Mouse (Mus musculus) activated CD4-positive, CD25-positive, alpha-beta regulatory T cell, adult 4 months (primary cell): Measurements from ENCODE around the gene Acer3. TPM values are rescaled to one million over a fixed set of nuclear protein-coding genes. Genes with fewer than 3 reads are reported as not detected.

Experiments used
- ATAC-seq: one replicate; pipeline ENCODE4 v1.8.0; 2017
- polyA plus RNA-seq, 2 experiments: library from polyadenylated mRNA; unstranded; fragments of 100-300 nt; shearing (Covaris generic); gene quantifications; one replicate each; pipeline ENCODE4 v1.2.1; 2017

Acer3 gene
- polyA plus RNA-seq = 10 to 100 TPM; 12.7 to 13.0 TPM

DNA sequence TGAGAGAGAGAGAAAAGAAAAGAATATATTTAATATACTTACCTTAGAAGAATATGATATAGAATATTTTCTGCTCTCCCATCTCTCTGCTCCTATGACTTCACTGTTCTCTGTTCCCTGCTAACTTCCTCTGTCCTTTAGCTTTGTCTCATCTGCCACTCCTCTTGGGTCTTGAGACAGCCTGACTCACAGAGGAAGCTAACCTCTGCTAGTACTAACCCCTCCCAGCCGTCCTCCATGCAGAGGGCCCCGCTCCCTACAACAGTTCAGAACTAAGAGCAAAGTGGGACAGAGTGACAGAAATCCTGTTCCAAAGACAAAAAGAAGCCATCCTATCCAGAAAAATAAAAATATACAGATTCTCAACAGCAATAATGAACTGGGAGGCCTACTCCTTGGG is at the start of gene Acer3:
Gene Acer3 (minus strand): TSS at position 126 of the 400 bp plus-strand sequence.
- ATAC-seq = no peak

GRCm38 (mm10) chr7:98369762-98370369 is 48.9 kb upstream of the Acer3 start:
- ATAC-seq = no peak

GRCm38 (mm10) chr7:98361662-98362061 is 40.7 kb upstream of the Acer3 start:
- no peak for ATAC-seq

DNA sequence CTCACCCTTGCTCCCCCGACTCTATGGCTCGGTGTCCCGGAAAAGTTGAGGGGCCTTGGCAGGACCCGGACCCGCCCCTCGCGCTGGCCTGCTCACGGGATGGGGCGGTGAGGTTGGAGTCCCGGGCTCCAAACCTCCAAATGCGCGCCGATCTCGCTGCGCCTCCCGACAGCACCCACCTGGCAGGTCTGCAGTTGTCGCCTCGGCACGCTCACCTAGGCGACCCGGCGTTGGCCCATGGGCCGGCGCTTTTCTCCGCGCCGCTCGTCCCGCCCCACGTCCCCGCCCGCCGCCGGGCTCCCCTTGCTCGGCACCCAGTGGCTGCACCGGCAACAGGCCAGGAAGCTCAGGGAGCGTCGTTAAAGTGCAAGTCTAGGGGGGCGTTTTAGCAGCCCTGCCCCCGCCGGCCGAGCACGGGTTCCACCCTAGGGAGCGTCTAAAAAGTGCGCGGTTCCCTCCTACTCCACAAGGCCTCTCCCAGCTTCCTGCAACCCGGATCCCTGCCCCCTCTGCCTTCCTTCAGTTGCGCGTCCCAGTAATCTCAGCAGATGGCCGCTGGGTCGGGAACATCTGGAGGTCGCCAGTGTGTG is 40.1 kb upstream of the Acer3 start, which contains the start of gene Tsku:
Gene Tsku (minus strand): TSS at position 266 of the 590 bp plus-strand sequence.
- ATAC-seq = no peak

DNA sequence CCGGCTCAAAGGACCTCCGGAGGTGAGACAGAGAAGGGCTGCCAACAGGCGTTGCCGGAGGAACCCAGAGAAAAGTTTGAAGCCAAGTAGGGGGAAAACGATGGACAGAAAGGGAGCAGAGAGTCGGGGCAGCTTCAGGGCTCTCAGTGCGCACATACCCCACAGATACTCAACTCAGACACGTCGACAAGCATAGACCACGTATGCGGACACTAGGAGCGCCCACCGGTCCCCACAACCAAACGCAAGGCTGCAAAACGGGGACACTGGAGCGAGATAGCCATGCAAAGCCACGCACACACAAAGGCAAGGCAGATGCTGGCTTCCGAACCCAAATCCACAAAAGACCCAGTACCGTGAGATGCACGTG is 39.6 kb upstream of the Acer3 start:
- no peak for ATAC-seq

GRCm38 (mm10) chr7:98359951-98360620 is 39.1 kb upstream of the Acer3 start:
- no peak for ATAC-seq

GRCm38 (mm10) chr7:98358016-98358415 is 37.0 kb upstream of the Acer3 start:
- no peak for ATAC-seq

GRCm38 (mm10) chr7:98357324-98357723 is 36.3 kb upstream of the Acer3 start:
- ATAC-seq = no peak

GRCm38 (mm10) chr7:98354921-98355310 is 33.9 kb upstream of the Acer3 start:
- ATAC-seq = no peak

DNA sequence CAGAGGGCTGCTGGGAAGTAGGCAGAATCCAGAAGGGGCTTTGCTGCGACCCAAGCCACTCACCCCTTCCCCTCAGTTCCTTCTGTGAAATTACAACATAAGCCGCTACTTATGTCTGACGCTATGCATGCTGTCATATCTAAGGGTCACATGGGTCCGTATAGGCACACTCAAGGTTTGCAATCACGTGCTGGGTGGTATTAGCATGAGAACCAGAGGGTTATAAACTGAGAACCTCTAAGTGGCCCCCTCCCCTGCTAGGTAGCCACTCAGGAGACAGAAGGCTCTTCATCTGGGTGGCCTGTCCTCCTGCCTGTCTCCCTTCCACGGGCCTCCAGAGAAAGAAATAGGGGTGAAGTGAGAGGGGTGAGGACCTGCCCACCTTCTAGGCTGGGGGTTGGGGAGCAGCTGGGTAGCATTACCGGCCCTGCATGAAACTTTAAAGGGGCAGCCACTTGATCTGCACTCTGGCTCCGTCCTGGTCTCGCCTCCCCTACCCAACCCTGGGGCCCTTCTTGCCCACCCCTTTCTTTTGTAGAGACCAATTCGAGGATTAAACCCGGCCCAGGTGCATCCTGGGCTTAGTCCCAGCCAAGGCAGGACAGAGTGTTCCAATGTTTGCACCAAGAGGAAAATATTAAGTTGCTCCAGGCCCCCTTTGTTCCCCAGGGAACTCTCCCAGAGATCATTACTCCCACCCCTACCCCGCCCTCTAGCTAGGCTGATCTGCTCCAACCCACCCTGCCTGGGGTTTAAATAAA is 33.3 kb upstream of the Acer3 start:
- no peak for ATAC-seq

DNA sequence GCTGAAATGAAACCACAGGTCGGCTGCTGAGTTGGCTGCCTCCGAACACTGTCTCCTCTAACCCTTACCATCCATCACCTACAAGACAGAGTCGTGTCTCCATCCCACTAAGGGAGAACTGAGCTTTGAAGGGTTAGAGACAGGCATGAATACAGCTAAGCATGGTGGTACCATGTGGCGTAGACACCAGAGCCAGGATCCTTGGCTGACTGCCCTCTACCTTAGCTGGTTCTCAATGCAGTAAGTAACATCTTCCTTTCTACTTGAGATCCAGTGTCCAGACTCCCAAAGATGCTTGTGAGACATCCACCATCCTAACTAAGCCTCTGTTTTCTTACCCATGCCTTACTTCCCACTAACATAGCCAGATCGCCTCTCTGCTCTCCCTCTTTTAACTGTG is 32.6 kb upstream of the Acer3 start:
- no peak for ATAC-seq

GRCm38 (mm10) chr7:98351523-98351922 is 30.5 kb upstream of the Acer3 start:
- ATAC-seq = no peak

DNA sequence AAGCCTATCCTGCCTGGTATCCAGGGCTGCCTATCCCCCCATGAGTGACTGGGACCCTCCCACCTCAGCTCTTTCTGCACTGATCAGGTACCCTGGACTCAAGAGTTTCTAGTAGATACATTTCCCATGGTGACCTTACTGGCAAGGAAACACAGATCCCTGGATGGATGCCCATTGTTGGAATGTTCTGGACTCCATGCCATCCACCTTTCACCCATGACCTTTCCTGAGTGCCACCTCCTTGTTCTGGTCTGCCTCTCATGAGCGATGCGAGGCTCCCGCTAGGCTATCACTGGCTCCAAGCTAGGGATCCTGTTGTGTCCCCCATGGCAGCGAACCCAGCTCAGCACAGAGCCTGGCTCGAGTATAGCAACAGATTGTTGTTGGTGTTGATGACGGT is 28.8 kb upstream of the Acer3 start:
- no peak for ATAC-seq

GRCm38 (mm10) chr7:98349096-98349495 is 28.1 kb upstream of the Acer3 start:
- ATAC-seq = peak; percentile 50

GRCm38 (mm10) chr7:98348043-98348442 is 27.0 kb upstream of the Acer3 start:
- ATAC-seq = peak; percentile 64

- no peak for ATAC-seq
Measured at GRCm38 (mm10) chr7:98347471-98347870, 26.5 kb upstream of the Acer3 start.

GRCm38 (mm10) chr7:98345036-98345435 is 24.0 kb upstream of the Acer3 start:
- ATAC-seq = no peak

- peak; percentile 34 for ATAC-seq
Measured at GRCm38 (mm10) chr7:98344361-98344760, 23.4 kb upstream of the Acer3 start.

GRCm38 (mm10) chr7:98342249-98342648 is 21.2 kb upstream of the Acer3 start:
- ATAC-seq = no peak

GRCm38 (mm10) chr7:98341475-98341874 is 20.5 kb upstream of the Acer3 start:
- ATAC-seq = peak; percentile 83

DNA sequence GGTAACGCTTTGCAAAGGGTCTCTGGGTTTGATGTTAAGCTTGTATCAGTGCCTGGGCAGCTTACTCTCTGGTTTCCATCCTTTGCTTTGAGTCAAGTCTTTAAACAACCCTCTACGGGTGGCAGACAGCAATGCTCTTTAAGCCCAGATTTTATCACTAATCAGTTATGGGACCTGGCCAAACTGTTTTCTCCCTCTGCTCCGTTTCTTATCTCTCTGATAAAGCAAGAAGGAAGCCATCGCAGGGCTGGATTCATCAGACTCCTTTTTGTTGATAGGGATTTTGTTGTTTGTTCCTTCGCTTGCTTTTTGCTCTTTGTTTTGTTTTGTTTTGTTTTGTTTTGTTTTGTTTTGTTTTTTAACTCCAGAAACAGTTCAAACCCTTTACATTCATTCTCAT is 19.3 kb upstream of the Acer3 start:
- no peak for ATAC-seq

DNA sequence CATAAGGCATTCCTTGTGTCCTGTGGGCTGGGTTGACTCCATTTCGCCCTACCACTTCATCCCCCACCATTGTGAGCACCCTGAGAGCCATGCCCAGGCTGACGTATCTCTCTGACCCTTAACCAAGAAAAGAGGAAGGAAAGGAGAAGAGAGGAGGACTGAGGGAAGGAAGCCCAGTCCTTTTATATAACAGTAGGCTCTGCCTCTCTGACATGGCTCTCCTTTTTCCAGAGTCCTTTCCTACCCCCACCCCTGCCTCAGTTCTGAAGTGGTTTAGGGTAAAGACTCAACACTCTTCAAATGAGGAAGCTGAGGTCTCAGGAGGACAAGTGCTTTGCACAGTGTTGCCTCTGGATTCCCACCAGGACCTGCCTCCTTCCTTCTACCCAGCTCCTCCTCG is 13.0 kb upstream of the Acer3 start:
- no peak for ATAC-seq

GRCm38 (mm10) chr7:98333507-98333906 is 12.5 kb upstream of the Acer3 start:
- no peak for ATAC-seq
